Mouse (Mus musculus): ENCODE measurements around the gene Slc2a8.

DNA sequence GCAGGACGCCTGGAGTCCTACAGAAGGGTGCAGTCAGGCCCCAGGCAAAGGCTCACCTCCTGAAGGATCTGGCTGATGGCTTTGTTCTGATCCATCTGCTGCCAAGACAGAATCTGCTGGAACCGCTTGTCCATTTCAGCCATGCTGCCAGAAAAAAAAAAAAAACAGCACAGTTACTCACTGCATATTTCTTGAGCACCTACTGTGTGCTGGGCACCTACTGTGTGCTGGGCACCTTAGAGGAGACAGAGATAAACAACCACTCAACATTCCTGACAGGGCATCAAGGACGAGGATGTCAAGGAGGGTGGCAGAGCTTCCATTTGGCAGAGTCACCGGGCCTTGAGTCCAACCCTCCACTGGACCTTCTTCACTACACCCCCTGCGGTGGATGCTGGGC, 43.1 kb downstream of the Slc2a8 start:
- TF ChIP-seq CTCF (IDR thresholded peaks at IDR 0.05; ENCODE audit: insufficient read depth, low read length) (no peak), POLR2A (IDR thresholded peaks at IDR 0.05; ENCODE audit: borderline replicate concordance, extremely low read depth, low read depth, low read length) (no peak)
